Mouse (Mus musculus) intestine, embryonic 15.5 days (tissue): ENCODE data around the gene Prx. TPM values are rescaled to one million over a fixed set of nuclear protein-coding genes. Genes with fewer than 3 reads are reported as not detected.

Experiments used
- ATAC-seq: fragments of 200-750 bp; cut with Nextera tagmentation; 2 replicates; pipeline ENCODE4 v1.8.0; 2017; ENCODE audit warnings: moderate TSS enrichment, moderate library complexity
- H3K27ac ChIP-seq: fragments of 300-500 bp; sonication (generic); 2 replicates; pipeline ENCODE4 v1.5.1; 2015; ENCODE audit warnings: mild to moderate bottlenecking, inconsistent platforms
- H3K27me3 ChIP-seq: fragments of 300-500 bp; sonication (generic); replicated peaks from 2 replicates; pipeline ENCODE4 v1.6.1; 2015; ENCODE audit warnings: inconsistent platforms
- H3K36me3 ChIP-seq: fragments of 300-500 bp; sonication (generic); 2 replicates; pipeline ENCODE4 v1.6.1; 2015; ENCODE audit warnings: inconsistent platforms
- H3K4me1 ChIP-seq: fragments of 300-500 bp; sonication (generic); replicated peaks from 2 replicates; pipeline ENCODE4 v1.6.1; 2015; ENCODE audit warnings: inconsistent platforms
- H3K4me2 ChIP-seq: fragments of 300-500 bp; sonication (generic); replicated peaks from 2 replicates; pipeline ENCODE4 v1.6.1; 2015; ENCODE audit warnings: mild to moderate bottlenecking, inconsistent platforms
- H3K4me3 ChIP-seq: fragments of 300-500 bp; sonication (generic); replicated peaks from 2 replicates; pipeline ENCODE4 v1.5.1; 2015; ENCODE audit warnings: inconsistent platforms
- H3K9ac ChIP-seq: fragments of 300-500 bp; sonication (generic); 2 replicates; pipeline ENCODE4 v1.6.1; 2015; ENCODE audit warnings: inconsistent platforms
- H3K9me3 ChIP-seq: fragments of 300-500 bp; sonication (generic); 2 replicates; pipeline ENCODE4 v1.6.1; 2016; ENCODE audit warnings: inconsistent platforms
- whole genome bisulfite sequencing: fragments of 180-500 bp; shearing (Covaris S2); methylation state at CpG from one replicate; pipeline ENCODE4 v1.1.7; 2015; 5-methylcytosine and 5-hydroxymethylcytosine counted together
- polyA plus RNA-seq: library from polyadenylated mRNA; unstranded; fragments of >200 nt; fragmentation: Nextera tagmentation; extraction: Ambion mirVana; gene quantifications from 2 replicates; pipeline ENCODE4 v1.2.1, GENCODE M21; 2015

Gene Prx
- polyA plus RNA-seq, 1 experiment from 2014 or later = 3.2 TPM

GRCm38 (mm10) chr7:27543851-27544250, 44.7 kb downstream of the Prx start:
- Histone ChIP-seq H3K27ac (peak overlapping the region; percentile 40; the same call in 1 of the 2 replicates), H3K9ac (no peak overlapping the region), H3K4me2 (no peak overlapping the region), H3K9me3 (no peaks in the 10 kb centered on the region), H3K4me1 (peaks cover 9% of the 10 kb centered on the region; the same call in 1 of the 2 replicates), H3K4me3 (no peak overlapping the region), H3K27me3 (no peaks in the 10 kb centered on the region), H3K36me3 (no peaks in the 10 kb centered on the region)
- 82% methylated on average over 4 of the region's 4 CpGs for WGBS
- no peak for ATAC-seq

DNA sequence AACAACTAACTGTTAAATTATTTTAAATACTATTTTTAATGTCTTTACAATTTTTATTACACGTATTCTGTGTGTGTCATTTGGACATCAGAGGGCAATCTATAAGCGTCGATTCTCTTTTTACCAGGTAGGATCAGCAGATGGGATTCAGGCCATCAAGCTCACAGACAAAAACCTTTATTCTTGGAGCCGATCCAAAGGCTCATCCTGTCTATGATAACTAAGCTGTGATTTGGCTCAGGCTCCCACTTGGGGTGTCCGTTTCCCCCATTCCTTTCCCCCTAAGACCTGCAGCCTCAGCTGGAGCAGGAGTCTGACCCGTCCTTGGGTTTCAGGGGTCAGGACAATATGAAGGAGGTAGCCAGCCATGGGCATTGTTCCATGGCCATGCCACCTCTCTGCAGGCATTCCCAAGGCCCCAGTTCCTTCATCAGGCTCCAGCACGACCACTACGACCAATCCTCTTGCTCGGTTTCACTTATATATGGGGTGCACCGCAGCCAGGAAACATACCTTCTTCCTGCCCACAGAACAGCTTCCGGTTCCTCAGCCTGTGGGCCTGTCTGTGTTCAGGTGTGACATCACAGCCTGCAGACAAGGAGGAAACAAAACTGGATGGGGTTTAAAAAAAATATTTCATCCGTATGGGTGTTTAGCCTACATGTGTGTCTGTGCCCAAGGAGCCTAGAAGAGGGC, 45.7 kb downstream of the Prx start:
- Histone ChIP-seq H3K4me1 (peaks cover 9% of the 10 kb centered on the region; the same call in 1 of the 2 replicates), H3K27me3 (no peaks in the 10 kb centered on the region), H3K27ac (no peak overlapping the region), H3K4me2 (no peak overlapping the region), H3K36me3 (no peaks in the 10 kb centered on the region), H3K9me3 (no peaks in the 10 kb centered on the region), H3K4me3 (no peak overlapping the region), H3K9ac (no peak overlapping the region)
- WGBS = 85% methylated on average over 12 of the region's 12 CpGs
- ATAC-seq = no peak

GRCm38 (mm10) chr7:27549597-27549996, 50.5 kb downstream of the Prx start:
- no peak overlapping the region for H3K9ac ChIP-seq
- 76% methylated on average over 6 of the region's 6 CpGs for WGBS

GRCm38 (mm10) chr7:27552070-27552469, 52.9 kb downstream of the Prx start:
- H3K9ac ChIP-seq = no peak overlapping the region

More at GRCm38 (mm10) chr7:27549597-27549996, 50.5 kb downstream of the Prx start:
- no peak for ATAC-seq
- Histone ChIP-seq H3K4me1 (no peaks in the 10 kb centered on the region; the same call in 1 of the 2 replicates), H3K27ac (no peak overlapping the region), H3K9me3 (no peaks in the 10 kb centered on the region), H3K4me2 (no peak overlapping the region), H3K36me3 (no peaks in the 10 kb centered on the region), H3K27me3 (no peaks in the 10 kb centered on the region), H3K4me3 (no peak overlapping the region)

DNA sequence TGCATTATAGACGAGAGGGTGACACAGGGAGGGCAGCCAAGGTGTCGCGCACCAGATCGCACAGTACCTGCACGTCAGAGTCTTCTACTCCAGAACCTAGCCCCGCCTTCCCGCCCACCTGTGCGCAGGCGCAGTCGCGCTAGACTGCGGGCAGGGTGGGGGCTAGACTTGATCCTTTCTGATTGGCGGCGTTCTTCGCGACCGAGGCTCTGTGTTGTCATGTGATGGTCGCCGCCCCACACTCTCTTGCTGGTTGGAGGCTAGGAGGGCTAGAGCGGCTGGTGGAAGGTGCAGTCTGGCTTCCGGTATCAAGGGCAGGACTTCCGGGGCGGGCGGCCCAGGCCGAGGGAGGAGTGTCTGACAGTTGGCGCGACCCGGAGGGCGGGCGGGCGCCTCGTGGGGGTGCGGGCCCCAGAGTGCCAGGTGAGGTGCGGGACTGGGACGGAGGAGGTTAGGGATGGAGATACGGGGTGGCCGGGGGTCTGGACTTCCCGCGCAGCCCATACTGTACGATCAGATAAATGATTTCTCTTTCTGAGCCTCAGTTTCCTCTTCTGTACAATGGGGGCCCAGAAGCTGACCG, 53.9 kb downstream of the Prx start, which contains the start of the genes Pld3 and 2310022A10Rik:
Gene Pld3, minus strand, starts transcription at position 288 of the 583 bp plus-strand sequence.
Gene 2310022A10Rik, plus strand, starts transcription at position 303 of the 583 bp plus-strand sequence.
- Histone ChIP-seq H3K36me3 (no peaks in the 10 kb centered on the region), H3K4me1 (no peaks in the 10 kb centered on the region; the same call in 1 of the 2 replicates), H3K9me3 (no peaks in the 10 kb centered on the region), H3K4me2 (peak within 1 kb of the TSS; percentile 72), H3K9ac (peak within 1 kb of the TSS; percentile 68), H3K27me3 (no peaks in the 10 kb centered on the region), H3K27ac (peak within 1 kb of the TSS; percentile 48; the same call in 1 of the 2 replicates), H3K4me3 (peak within 1 kb of the TSS; percentile 70)
- under 1% methylated on average over 41 of the region's 41 CpGs for WGBS
- peak; percentile 100 for ATAC-seq

More at GRCm38 (mm10) chr7:27552070-27552469, 52.9 kb downstream of the Prx start:
- peak overlapping the region; percentile 72 for H3K4me2 ChIP-seq
- ATAC-seq = no peak
- no peak overlapping the region for H3K27ac ChIP-seq
- 48% methylated on average over 5 of the region's 5 CpGs for WGBS
- H3K36me3 ChIP-seq = no peaks in the 10 kb centered on the region
- no peaks in the 10 kb centered on the region for H3K27me3 ChIP-seq
- no peaks in the 10 kb centered on the region for H3K9me3 ChIP-seq
- no peaks in the 10 kb centered on the region; the same call in 1 of the 2 replicates for H3K4me1 ChIP-seq
- H3K4me3 ChIP-seq = peak overlapping the region; percentile 70

- 0 out of 2 replicates have a peak, but pooled peaks cover 4% of the 10 kb centered on the region for H3K4me1 ChIP-seq
- peaks cover 22% of the 10 kb centered on the region for H3K36me3 ChIP-seq
- ATAC-seq = no peak
- no peak overlapping the region for H3K9ac ChIP-seq
- 54% methylated on average over 8 of the region's 8 CpGs for WGBS
- no peak overlapping the region for H3K27ac ChIP-seq
- H3K4me2 ChIP-seq = no peak overlapping the region
- no peaks in the 10 kb centered on the region for H3K9me3 ChIP-seq
- H3K4me3 ChIP-seq = no peak overlapping the region
- no peaks in the 10 kb centered on the region for H3K27me3 ChIP-seq
Observed at GRCm38 (mm10) chr7:27560291-27560887, 61.3 kb downstream of the Prx start.

GRCm38 (mm10) chr7:27560978-27561377, 61.9 kb downstream of the Prx start:
- no peaks in the 10 kb centered on the region for H3K9me3 ChIP-seq
- WGBS = 75% methylated on average over 1 of the region's 1 CpGs
- H3K27me3 ChIP-seq = no peaks in the 10 kb centered on the region
- no peak overlapping the region for H3K4me2 ChIP-seq
- H3K9ac ChIP-seq = no peak overlapping the region
- no peak overlapping the region for H3K4me3 ChIP-seq
- H3K4me1 ChIP-seq = 0 out of 2 replicates have a peak, but pooled peaks cover 4% of the 10 kb centered on the region
- H3K27ac ChIP-seq = no peak overlapping the region
- ATAC-seq = no peak
- H3K36me3 ChIP-seq = peaks cover 26% of the 10 kb centered on the region

Other genes starting within 250 kb of the Prx start
- gene Numbl, start 240.9 kb upstream of the Prx start, polyA plus RNA-seq = 16.2 and 16.5 TPM in 2 replicates
- 75.9 and 92.8 TPM in 2 replicates for gene Ltbp4, start 161.6 kb upstream of the Prx start, polyA plus RNA-seq
- 35.0 and 35.5 TPM in 2 replicates for gene Shkbp1, start 143.3 kb upstream of the Prx start, polyA plus RNA-seq
- gene Gm20479, start 141.9 kb upstream of the Prx start, polyA plus RNA-seq = 1.8 TPM in 1 of 2 replicates, not detected in the other
- gene Sptbn4, start 51.6 kb upstream of the Prx start, polyA plus RNA-seq = 0.33 and 0.38 TPM in 2 replicates
- 60.4 and 77.5 TPM in 2 replicates for gene Blvrb, start 51.3 kb upstream of the Prx start, polyA plus RNA-seq
- gene Sertad3, start 25.6 kb upstream of the Prx start, polyA plus RNA-seq = 25.7 and 27.0 TPM in 2 replicates
- 36.0 and 39.0 TPM in 2 replicates for gene Sertad1, start 12.4 kb upstream of the Prx start, polyA plus RNA-seq
- gene Hipk4, start 23.9 kb downstream of the Prx start, polyA plus RNA-seq = 0.35 and 0.54 TPM in 2 replicates
- gene Pld3, start 53.9 kb downstream of the Prx start, polyA plus RNA-seq = 64.5 and 65.0 TPM in 2 replicates
- 21.7 and 24.1 TPM in 2 replicates for gene 2310022A10Rik, start 53.9 kb downstream of the Prx start, polyA plus RNA-seq
- gene Akt2, start 92.2 kb downstream of the Prx start, polyA plus RNA-seq = 68.4 and 71.1 TPM in 2 replicates
- gene Ttc9b, start 154.6 kb downstream of the Prx start, polyA plus RNA-seq = 2.3 and 2.5 TPM in 2 replicates
- 5.6 and 5.8 TPM in 2 replicates for gene Map3k10, start 175.3 kb downstream of the Prx start, polyA plus RNA-seq
- 2.8 and 3.3 TPM in 2 replicates for gene Zfp607b, start 190.0 kb downstream of the Prx start, polyA plus RNA-seq
- 24.3 and 25.0 TPM in 2 replicates for gene Zfp60, start 232.1 kb downstream of the Prx start, polyA plus RNA-seq